Mouse (Mus musculus) B cell, adult (primary cell): Measurements from ENCODE around the gene Mrps15. TPM values are rescaled to one million over a fixed set of nuclear protein-coding genes. Genes with fewer than 3 reads are reported as not detected.

Experiments
- total RNA-seq: library from RNA; stranded (reverse); gene quantifications from 4 replicates; pipeline ENCODE4 v1.2.4, GENCODE M21; 2023; ENCODE audit not compliant: inconsistent age

The Mrps15 gene
- 43.7 to 55.8 TPM (median 49.2 TPM) in 4 replicates for total RNA-seq

GRCm38 (mm10) chr4:126046851-126047585 is at the start of gene Mrps15:
Gene Mrps15, plus strand, starts transcription at chr4:126046925.

GRCm38 (mm10) chr4:126024303-126024900 is 22.3 kb upstream of the Mrps15 start, which contains the start of gene Csf3r:
Gene Csf3r, plus strand, starts transcription at chr4:126024550.

GRCm38 (mm10) chr4:126058134-126058996 is 11.6 kb downstream of the Mrps15 start, which contains the start of gene Oscp1:
Gene Oscp1, plus strand, starts transcription at chr4:126058565.

GRCm38 (mm10) chr4:126096464-126097111 is 49.9 kb downstream of the Mrps15 start, which contains the start of gene Lsm10:
Gene Lsm10, plus strand, starts transcription at chr4:126096623.

GRCm38 (mm10) chr4:126103590-126104068 is 56.9 kb downstream of the Mrps15 start, which contains the start of gene Stk40:
Gene Stk40, plus strand, starts transcription at chr4:126103957.

Other genes with a start within 250 kb of the Mrps15 start
- 0.78 to 1.4 TPM (median 1.3 TPM) in 4 replicates for gene Csf3r, start 22.4 kb upstream of the Mrps15 start, total RNA-seq
- gene Oscp1, start 11.6 kb downstream of the Mrps15 start, total RNA-seq = 0.35 to 1.0 TPM in 2 of 4 replicates, not detected in the others
- 14.8 to 17.5 TPM (median 17.2 TPM) in 4 replicates for gene Lsm10, start 49.7 kb downstream of the Mrps15 start, total RNA-seq
- 40.2 to 44.7 TPM (median 40.4 TPM) in 4 replicates for gene Stk40, start 57.0 kb downstream of the Mrps15 start, total RNA-seq
- 2.4 to 5.4 TPM (median 3.4 TPM) in 4 replicates for gene Eva1b, start 100.8 kb downstream of the Mrps15 start, total RNA-seq
- 0.80 to 1.00 TPM (median 0.96 TPM) in 4 replicates for gene Sh3d21, start 116.6 kb downstream of the Mrps15 start, total RNA-seq
- 536 to 621 TPM (median 609 TPM) in 4 replicates for gene Thrap3, start 155.8 kb downstream of the Mrps15 start, total RNA-seq
- gene Map7d1, start 209.4 kb downstream of the Mrps15 start, total RNA-seq = 44.6 to 60.7 TPM (median 55.7 TPM) in 4 replicates
- 40.2 to 46.6 TPM (median 44.6 TPM) in 4 replicates for gene Trappc3, start 215.4 kb downstream of the Mrps15 start, total RNA-seq
- not detected in 4 replicates for gene Col8a2, start 239.9 kb downstream of the Mrps15 start, total RNA-seq